Mouse (Mus musculus) ES-E14 (cell line): Measurements from ENCODE around the gene Zfp185.

Experiments
- CHD2 ChIP-seq: IDR thresholded peaks from 2 replicates; pipeline ENCODE4 v1.6.1; 2014; ENCODE audit warnings: mild to moderate bottlenecking, low read depth, low read length, inconsistent platforms
- HCFC1 ChIP-seq: IDR thresholded peaks from 2 replicates; pipeline ENCODE4 v1.6.1; 2012; ENCODE audit warnings: low read length, inconsistent platforms, borderline replicate concordance; ENCODE audit not compliant: insufficient read depth
- MAFK ChIP-seq: IDR thresholded peaks from 2 replicates; pipeline ENCODE4 v1.6.1; 2014; ENCODE audit warnings: mild to moderate bottlenecking, low read depth, low read length, inconsistent platforms; ENCODE audit not compliant: insufficient read depth
- ZC3H11A ChIP-seq: IDR thresholded peaks from 2 replicates; pipeline ENCODE4 v1.6.1; 2012; ENCODE audit warnings: low read depth, mild to moderate bottlenecking, inconsistent platforms, low read length, borderline replicate concordance
- ZNF384 ChIP-seq: IDR thresholded peaks from 2 replicates; pipeline ENCODE4 v1.6.1; 2012; ENCODE audit warnings: low read depth, low read length, inconsistent platforms

GRCm38 (mm10) chrX:72987520-72987905, 374 bp downstream of the Zfp185 start:
- TF ChIP-seq ZC3H11A (no peak), MAFK (no peak), ZNF384 (no peak), CHD2 (no peak), HCFC1 (no peak)
